Mouse (Mus musculus): ENCODE measurements at regions not wholly inside any gene's neighbourhood (a gene's known extent, or its start where the extent isn't known, plus 50 kb on each side); places are given as distances from the start of the nearest gene placed in this dataset.

DNA sequence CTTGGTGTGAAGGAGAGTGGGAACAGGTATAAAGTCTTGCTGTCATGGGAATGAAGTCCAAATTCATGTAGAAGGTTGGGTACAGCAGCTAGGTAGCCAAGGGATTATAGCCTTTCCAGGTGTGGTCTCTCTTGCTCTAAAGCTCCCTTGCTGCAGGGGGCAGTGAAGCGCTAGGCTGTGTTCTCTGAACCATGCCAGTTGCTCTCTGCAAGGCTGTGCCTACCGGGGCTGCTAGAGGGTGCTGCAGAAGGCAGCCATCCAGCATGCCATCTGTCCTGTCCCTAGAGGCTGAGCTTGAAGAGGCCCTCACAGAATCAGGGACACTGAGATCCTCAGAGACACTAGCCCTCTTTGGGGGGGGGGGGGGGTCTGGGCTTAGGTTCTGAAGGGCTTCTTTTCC, 50.6 kb upstream of the Shank2 start:
- DNase-seq = peak; percentile 65 to 71
